Mouse (Mus musculus): ENCODE measurements around the gene Mccc1. TPM values are rescaled to one million over a fixed set of nuclear protein-coding genes. Genes with fewer than 3 reads are reported as not detected.

Mccc1 gene
- polyA plus RNA-seq, 1 experiment from 2014 or later = 20.8 TPM

- H3K4me2 ChIP-seq (replicated peaks; ENCODE audit: low read depth, low read length) = no peak overlapping the region
- no peaks in the 10 kb centered on the region for H3K27me3 ChIP-seq (replicated peaks; ENCODE audit: insufficient read depth, low read length)
- TF ChIP-seq CTCF (IDR thresholded peaks at IDR 0.05) (no peak), EP300 (IDR thresholded peaks at IDR 0.05) (no peak)
- DNase-seq (ENCODE audit: low spot score) (no peak), ATAC-seq (no peak)
- H3K9me3 ChIP-seq (ENCODE audit: low read length) = no peaks in the 10 kb centered on the region
- WGBS = 94% methylated on average over 7 of the region's 7 CpGs
- H3K4me3 ChIP-seq (ENCODE audit: low read depth, low read length) = no peak overlapping the region
- no peak overlapping the region for H3K9ac ChIP-seq (replicated peaks; ENCODE audit: low read depth)
- H3K27ac ChIP-seq (ENCODE audit: low read length) = no peak overlapping the region
- no peaks in the 10 kb centered on the region for H3K4me1 ChIP-seq (ENCODE audit: insufficient read depth, low read depth, low read length)
- H3K36me3 ChIP-seq (ENCODE audit: insufficient read depth, low read length) = peaks cover 23% of the 10 kb centered on the region; the same call in 1 of the 2 replicates
Observed at GRCm38 (mm10) chr3:35990715-35991114, 9.8 kb downstream of the Mccc1 start.

- no peak overlapping the region for H3K4me2 ChIP-seq (replicated peaks; ENCODE audit: low read depth, low read length)
- ATAC-seq = no peak
- DNase-seq (ENCODE audit: low spot score) = no peak
- no peak overlapping the region for H3K4me3 ChIP-seq (ENCODE audit: low read depth, low read length)
- no peak overlapping the region for H3K27ac ChIP-seq (ENCODE audit: low read length)
- H3K27me3 ChIP-seq (replicated peaks; ENCODE audit: insufficient read depth, low read length) = no peaks in the 10 kb centered on the region
- WGBS = 91% methylated on average over 6 of the region's 6 CpGs
- peaks cover 28% of the 10 kb centered on the region; the same call in 1 of the 2 replicates for H3K36me3 ChIP-seq (ENCODE audit: insufficient read depth, low read length)
- no peaks in the 10 kb centered on the region for H3K9me3 ChIP-seq (ENCODE audit: low read length)
- H3K4me1 ChIP-seq (ENCODE audit: insufficient read depth, low read depth, low read length) = no peaks in the 10 kb centered on the region
- no peak overlapping the region for H3K9ac ChIP-seq (replicated peaks; ENCODE audit: low read depth)
- no peak for TF ChIP-seq CTCF (IDR thresholded peaks at IDR 0.05)
- no peak for TF ChIP-seq EP300 (IDR thresholded peaks at IDR 0.05)
Observed at GRCm38 (mm10) chr3:35988031-35988430, 12.4 kb downstream of the Mccc1 start.

GRCm38 (mm10) chr3:35986266-35986665 is 14.2 kb downstream of the Mccc1 start:
- H3K36me3 ChIP-seq (ENCODE audit: insufficient read depth, low read length) = peaks cover 28% of the 10 kb centered on the region; the same call in 1 of the 2 replicates
- H3K9me3 ChIP-seq (ENCODE audit: low read length) = no peaks in the 10 kb centered on the region
- H3K27me3 ChIP-seq (replicated peaks; ENCODE audit: insufficient read depth, low read length) = no peaks in the 10 kb centered on the region
- ATAC-seq = no peak
- H3K9ac ChIP-seq (replicated peaks; ENCODE audit: low read depth) = no peak overlapping the region
- no peak for DNase-seq (ENCODE audit: low spot score)
- TF ChIP-seq EP300 (IDR thresholded peaks at IDR 0.05) = no peak
- no peak for TF ChIP-seq CTCF (IDR thresholded peaks at IDR 0.05)
- H3K4me3 ChIP-seq (ENCODE audit: low read depth, low read length) = no peak overlapping the region
- 91% methylated on average over 6 of the region's 6 CpGs for WGBS
- no peaks in the 10 kb centered on the region for H3K4me1 ChIP-seq (ENCODE audit: insufficient read depth, low read depth, low read length)
- no peak overlapping the region for H3K4me2 ChIP-seq (replicated peaks; ENCODE audit: low read depth, low read length)
- no peak overlapping the region for H3K27ac ChIP-seq (ENCODE audit: low read length)

GRCm38 (mm10) chr3:35973551-35973950 is 26.9 kb downstream of the Mccc1 start:
- no peak overlapping the region for H3K4me2 ChIP-seq (replicated peaks; ENCODE audit: low read depth, low read length)
- ATAC-seq = peak; percentile 50; the same call in 1 of the 2 replicates
- DNase-seq (ENCODE audit: low spot score) = peak; percentile 57
- 0 out of 2 replicates have a peak, but pooled peaks cover 11% of the 10 kb centered on the region for H3K36me3 ChIP-seq (ENCODE audit: insufficient read depth, low read length)
- no peak overlapping the region for H3K9ac ChIP-seq (replicated peaks; ENCODE audit: low read depth)
- H3K4me3 ChIP-seq (ENCODE audit: low read depth, low read length) = no peak overlapping the region
- WGBS = 56% methylated on average over 7 of the region's 7 CpGs
- no peaks in the 10 kb centered on the region for H3K27me3 ChIP-seq (replicated peaks; ENCODE audit: insufficient read depth, low read length)
- no peaks in the 10 kb centered on the region for H3K9me3 ChIP-seq (ENCODE audit: low read length)
- no peak overlapping the region for H3K27ac ChIP-seq (ENCODE audit: low read length)
- no peak for TF ChIP-seq EP300 (IDR thresholded peaks at IDR 0.05)
- TF ChIP-seq CTCF (IDR thresholded peaks at IDR 0.05) = peak; percentile 74
- no peaks in the 10 kb centered on the region for H3K4me1 ChIP-seq (ENCODE audit: insufficient read depth, low read depth, low read length)

GRCm38 (mm10) chr3:35972985-35973384 is 27.5 kb downstream of the Mccc1 start:
- H3K27ac ChIP-seq (ENCODE audit: low read length) = no peak overlapping the region
- no peak overlapping the region for H3K4me3 ChIP-seq (ENCODE audit: low read depth, low read length)
- H3K27me3 ChIP-seq (replicated peaks; ENCODE audit: insufficient read depth, low read length) = no peaks in the 10 kb centered on the region
- DNase-seq (ENCODE audit: low spot score) (peak; percentile 32), ATAC-seq (peak; percentile 58; the same call in 1 of the 2 replicates)
- no peak for TF ChIP-seq EP300 (IDR thresholded peaks at IDR 0.05)
- TF ChIP-seq CTCF (IDR thresholded peaks at IDR 0.05) = peak; percentile 81
- H3K9me3 ChIP-seq (ENCODE audit: low read length) = no peaks in the 10 kb centered on the region
- no peak overlapping the region for H3K9ac ChIP-seq (replicated peaks; ENCODE audit: low read depth)
- no peaks in the 10 kb centered on the region for H3K4me1 ChIP-seq (ENCODE audit: insufficient read depth, low read depth, low read length)
- 0 out of 2 replicates have a peak, but pooled peaks cover 10% of the 10 kb centered on the region for H3K36me3 ChIP-seq (ENCODE audit: insufficient read depth, low read length)
- 78% methylated on average over 4 of the region's 4 CpGs for WGBS
- H3K4me2 ChIP-seq (replicated peaks; ENCODE audit: low read depth, low read length) = no peak overlapping the region

- WGBS = 89% methylated on average over 12 of the region's 12 CpGs
- H3K9ac ChIP-seq (replicated peaks; ENCODE audit: low read depth) = no peak overlapping the region
- H3K27ac ChIP-seq (ENCODE audit: low read length) = no peak overlapping the region
- no peaks in the 10 kb centered on the region for H3K9me3 ChIP-seq (ENCODE audit: low read length)
- no peak overlapping the region for H3K4me2 ChIP-seq (replicated peaks; ENCODE audit: low read depth, low read length)
- no peak for TF ChIP-seq CTCF (IDR thresholded peaks at IDR 0.05)
- TF ChIP-seq EP300 (IDR thresholded peaks at IDR 0.05) = no peak
- H3K27me3 ChIP-seq (replicated peaks; ENCODE audit: insufficient read depth, low read length) = no peaks in the 10 kb centered on the region
- ATAC-seq (no peak), DNase-seq (ENCODE audit: low spot score) (no peak)
- peaks cover 9% of the 10 kb centered on the region; the same call in 1 of the 2 replicates for H3K36me3 ChIP-seq (ENCODE audit: insufficient read depth, low read length)
- no peaks in the 10 kb centered on the region for H3K4me1 ChIP-seq (ENCODE audit: insufficient read depth, low read depth, low read length)
- no peak overlapping the region for H3K4me3 ChIP-seq (ENCODE audit: low read depth, low read length)
Observed at GRCm38 (mm10) chr3:35971149-35971548, 29.3 kb downstream of the Mccc1 start.

GRCm38 (mm10) chr3:35970441-35970840 is 30.0 kb downstream of the Mccc1 start:
- H3K27ac ChIP-seq (ENCODE audit: low read length) = no peak overlapping the region
- no peak overlapping the region for H3K4me2 ChIP-seq (replicated peaks; ENCODE audit: low read depth, low read length)
- ATAC-seq = no peak
- no peak for DNase-seq (ENCODE audit: low spot score)
- H3K4me3 ChIP-seq (ENCODE audit: low read depth, low read length) = no peak overlapping the region
- H3K9me3 ChIP-seq (ENCODE audit: low read length) = no peaks in the 10 kb centered on the region
- H3K4me1 ChIP-seq (ENCODE audit: insufficient read depth, low read depth, low read length) = no peaks in the 10 kb centered on the region
- no peak overlapping the region for H3K9ac ChIP-seq (replicated peaks; ENCODE audit: low read depth)
- no peak for TF ChIP-seq EP300 (IDR thresholded peaks at IDR 0.05)
- no peak for TF ChIP-seq CTCF (IDR thresholded peaks at IDR 0.05)
- WGBS = 89% methylated on average over 4 of the region's 4 CpGs
- peaks cover 7% of the 10 kb centered on the region; the same call in 1 of the 2 replicates for H3K36me3 ChIP-seq (ENCODE audit: insufficient read depth, low read length)
- H3K27me3 ChIP-seq (replicated peaks; ENCODE audit: insufficient read depth, low read length) = no peaks in the 10 kb centered on the region

Data from lung, postnatal 0 days (tissue).